Mouse (Mus musculus): Measurements from ENCODE around the gene Gm10230. TPM values are rescaled to one million over a fixed set of nuclear protein-coding genes. Genes with fewer than 3 reads are reported as not detected.

Gm10230 gene
- not detected for polyA plus RNA-seq (2015; fragmentation: Illumina TruSeq; extraction: RNeasy Lipid Tissue Mini Kit (QIAGEN cat#74804); ENCODE audit: insufficient read depth, low replicate concordance)

GRCm38 (mm10) chrX:27494782-27495181, at the start of gene Gm10230:
Gm10230 (minus strand) TSS chrX:27494882.

